Mouse (Mus musculus): ENCODE measurements around the gene Pdzk1. TPM values are rescaled to one million over a fixed set of nuclear protein-coding genes. Genes with fewer than 3 reads are reported as not detected.

The Pdzk1 gene
- under 1 TPM in 1 of 2 experiments, not detected in 1; 0.89 TPM for polyA plus RNA-seq (2017; shearing (Covaris generic))

DNA sequence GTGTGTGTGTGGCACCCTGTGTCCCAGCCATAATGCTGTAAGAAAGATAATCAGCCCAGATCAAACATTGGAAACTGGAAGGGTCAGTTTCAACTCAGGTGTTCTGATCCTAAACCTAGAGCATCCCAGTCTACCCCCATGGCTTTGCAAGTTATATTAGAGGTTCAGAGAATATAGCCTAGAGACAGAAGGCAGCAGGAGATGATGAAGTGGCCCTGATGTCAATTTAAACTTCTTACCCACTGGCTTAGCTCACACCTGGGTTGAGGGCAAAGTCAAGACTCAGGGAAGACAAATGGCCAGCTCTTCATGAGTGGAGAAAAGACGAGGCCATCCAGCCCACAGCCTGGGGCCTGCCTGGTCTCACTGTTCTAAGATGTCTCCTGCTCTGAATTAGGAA is at the start of gene Pdzk1, which contains the start of gene Cd160:
Pdzk1 (plus strand) TSS at position 301 of the 400 bp plus-strand sequence.
Cd160 (minus strand) TSS at position 368 of the 400 bp plus-strand sequence.
- no peak for ATAC-seq

DNA sequence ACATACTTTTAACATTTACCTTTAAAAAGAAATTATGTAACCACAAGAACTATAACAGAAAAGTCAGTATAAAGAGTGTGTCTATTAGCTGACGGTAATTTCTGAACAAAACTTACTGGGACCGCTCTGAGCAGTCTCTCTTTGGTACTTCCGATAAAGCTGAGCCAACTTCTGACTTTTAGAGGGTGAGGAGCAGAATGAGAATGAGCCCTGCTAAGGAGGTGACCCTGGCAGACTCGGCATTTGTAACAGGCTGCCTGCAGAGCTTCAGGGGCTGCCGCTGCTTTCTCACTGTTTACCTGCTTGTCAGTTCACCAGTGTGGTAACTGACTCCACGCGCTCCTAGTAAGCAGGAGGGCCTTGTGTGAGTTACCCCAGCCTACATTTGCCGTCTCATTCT is 46.8 kb upstream of the Pdzk1 start:
- ATAC-seq: no peak

DNA sequence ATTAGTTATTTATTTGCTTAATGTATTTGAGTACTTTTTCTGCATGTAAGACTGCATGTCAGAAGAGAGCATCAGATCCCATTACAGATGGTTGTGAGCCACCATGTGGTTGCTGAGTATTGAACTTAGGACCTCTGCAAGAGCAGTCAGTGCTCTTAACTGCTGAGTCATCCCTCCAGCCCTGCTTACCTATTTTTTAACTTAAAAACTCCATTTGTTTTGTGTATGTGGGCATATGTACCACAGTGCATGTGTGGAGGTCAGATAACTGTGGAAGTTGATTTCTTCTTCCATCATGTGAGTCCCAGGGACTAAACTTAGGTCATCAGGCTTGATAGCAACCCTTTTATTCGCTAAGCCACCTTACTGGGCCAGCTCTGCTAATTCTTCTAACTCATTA is 41.3 kb upstream of the Pdzk1 start:
- ATAC-seq: no peak

DNA sequence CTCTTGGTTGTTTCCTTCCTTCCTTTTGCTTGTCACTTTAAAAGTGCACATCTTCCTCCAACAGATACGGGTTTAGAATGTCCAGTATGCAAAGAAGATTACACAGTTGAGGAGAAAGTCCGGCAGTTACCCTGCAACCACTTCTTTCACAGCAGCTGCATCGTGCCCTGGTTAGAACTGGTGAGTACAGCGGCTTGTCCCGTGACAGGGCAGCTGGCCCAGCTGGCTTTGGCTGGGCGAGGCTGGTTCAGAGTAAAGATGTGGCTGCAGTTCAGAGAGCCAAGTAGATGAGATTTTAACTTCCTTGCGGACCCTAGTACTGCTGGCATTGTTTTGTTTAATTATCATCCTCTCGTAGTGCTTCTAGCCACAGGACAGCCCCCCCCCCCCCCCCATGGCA is 40.6 kb upstream of the Pdzk1 start:
- ATAC-seq: no peak

DNA sequence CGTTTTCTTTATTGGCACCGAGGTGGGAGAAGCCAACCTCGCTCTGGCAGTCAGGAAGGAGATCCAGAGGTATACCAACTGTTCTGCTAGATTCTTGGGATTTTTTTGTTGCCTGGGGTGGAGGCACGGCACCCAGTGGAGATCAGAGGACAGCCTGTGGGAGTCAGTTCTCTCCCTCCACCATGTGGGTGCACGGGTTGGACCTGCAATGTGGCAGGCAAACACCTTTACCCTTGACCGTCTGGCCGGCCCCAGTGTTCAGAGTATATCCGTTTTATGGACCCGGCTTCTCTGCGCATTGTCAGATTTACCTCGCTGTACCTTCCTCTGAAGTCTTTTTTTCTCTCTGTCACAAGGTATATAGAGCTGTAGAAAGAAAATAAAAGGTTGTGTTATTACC is 28.8 kb upstream of the Pdzk1 start:
- ATAC-seq: no peak

DNA sequence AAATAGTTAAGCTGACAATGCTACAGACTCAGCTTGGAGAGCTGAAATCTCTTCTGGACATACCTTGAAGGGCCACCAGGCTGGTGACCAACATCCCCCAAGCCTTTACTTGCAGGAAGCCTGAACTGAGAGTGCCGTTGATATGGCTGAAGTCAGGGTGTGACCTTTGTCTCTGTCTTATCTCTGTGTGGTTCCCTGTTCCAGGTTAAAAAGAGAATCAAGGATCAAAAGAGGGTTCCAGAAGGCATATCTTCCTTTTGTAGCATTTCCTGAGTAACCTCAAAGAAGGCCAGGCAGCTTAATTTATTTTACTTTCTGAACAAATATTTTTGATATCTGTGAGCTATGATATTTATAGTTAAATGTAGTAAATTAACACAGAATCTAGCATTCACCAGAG is 26.9 kb upstream of the Pdzk1 start:
- no peak for ATAC-seq

DNA sequence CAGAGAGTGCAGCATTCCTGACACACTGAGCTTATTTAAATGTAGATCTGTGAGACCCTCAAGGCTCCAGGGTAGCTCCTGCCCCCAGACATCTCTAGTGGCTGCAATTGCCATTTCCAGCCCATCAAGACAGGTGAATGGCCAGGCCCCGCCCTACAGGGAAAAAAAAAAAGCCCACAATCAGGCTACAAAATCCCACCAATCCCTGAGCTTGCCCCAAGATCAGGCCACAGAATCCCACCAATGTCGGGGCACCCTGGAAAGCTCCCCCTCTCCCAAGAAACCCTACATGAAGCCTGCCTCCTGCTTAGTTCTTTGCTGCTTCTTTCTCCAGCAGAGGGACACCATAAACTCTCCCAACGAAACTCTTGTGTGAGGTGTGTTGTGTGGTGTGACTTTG is 20.9 kb upstream of the Pdzk1 start:
- ATAC-seq: no peak

DNA sequence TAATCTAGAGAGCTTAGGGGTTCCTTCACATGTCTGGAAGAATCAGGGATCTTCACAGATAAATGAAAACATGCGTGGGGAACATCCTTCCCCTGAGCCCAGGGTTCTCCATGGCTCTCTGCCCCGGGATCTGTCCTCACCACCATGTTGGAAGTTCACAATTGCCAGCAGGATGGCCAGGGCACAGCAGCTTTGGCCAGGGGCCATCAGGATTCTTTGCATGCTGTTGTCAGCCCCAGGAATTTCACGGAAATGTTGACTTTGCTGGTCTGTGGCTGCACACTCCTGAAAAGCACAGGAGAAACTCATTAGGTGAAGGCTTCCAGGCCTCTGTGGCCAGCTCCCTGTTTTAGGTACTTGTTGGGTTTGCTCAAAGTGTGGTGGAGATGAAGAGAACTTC is 20.4 kb upstream of the Pdzk1 start:
- ATAC-seq: no peak

DNA sequence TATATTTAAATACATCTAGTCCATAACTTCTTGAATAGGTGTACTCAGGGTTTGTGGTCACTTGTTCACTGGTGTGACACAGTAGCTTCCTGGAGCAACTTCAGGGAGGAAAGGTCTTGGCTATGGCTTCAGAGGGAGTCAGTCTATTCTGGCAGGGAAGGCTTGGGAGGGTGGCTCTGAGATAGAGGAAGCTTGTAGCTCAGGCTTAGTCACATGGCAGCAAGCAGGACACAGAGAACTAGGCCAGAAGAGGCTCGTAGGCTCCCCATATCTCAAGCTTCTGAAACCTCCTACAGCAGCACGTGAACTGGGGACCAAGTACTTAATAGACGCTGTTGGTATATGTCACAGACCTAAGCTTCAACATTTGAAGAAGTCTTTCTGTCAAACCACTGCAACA is 17.9 kb upstream of the Pdzk1 start:
- ATAC-seq: no peak

DNA sequence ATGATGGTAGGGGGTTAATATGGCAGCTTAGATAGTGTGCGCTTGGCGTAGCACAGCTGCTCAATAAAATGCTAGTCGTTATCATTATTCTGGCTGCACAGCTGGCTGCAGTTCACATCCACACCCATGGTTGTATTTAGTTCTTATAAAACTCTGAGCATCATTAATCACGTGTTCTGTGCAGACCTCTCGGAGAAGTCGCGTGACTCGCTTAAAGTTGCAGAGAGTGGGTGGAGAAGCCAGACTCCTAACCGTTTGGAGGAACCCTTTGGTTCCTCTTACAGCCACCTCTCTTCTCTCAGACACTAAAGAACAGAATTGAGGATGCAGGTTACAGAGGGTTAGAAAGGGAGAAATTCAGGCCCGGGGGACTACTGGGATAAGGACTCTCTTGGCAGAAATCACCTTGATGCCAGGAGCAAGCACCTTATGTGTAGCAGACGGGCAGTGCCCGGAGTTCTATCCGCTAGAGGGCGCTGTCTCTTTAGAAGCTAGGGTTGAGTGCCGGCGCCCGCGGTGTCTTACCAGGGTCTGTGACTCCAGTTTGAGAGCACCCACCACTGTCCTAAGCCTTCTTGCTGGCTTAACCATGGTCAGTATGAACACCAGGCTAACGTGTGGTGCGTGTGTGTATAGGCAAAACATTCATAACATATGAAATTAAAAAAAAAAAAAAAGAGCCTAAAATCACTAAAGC is 16.5 kb upstream of the Pdzk1 start:
- ATAC-seq: peak; percentile 80

DNA sequence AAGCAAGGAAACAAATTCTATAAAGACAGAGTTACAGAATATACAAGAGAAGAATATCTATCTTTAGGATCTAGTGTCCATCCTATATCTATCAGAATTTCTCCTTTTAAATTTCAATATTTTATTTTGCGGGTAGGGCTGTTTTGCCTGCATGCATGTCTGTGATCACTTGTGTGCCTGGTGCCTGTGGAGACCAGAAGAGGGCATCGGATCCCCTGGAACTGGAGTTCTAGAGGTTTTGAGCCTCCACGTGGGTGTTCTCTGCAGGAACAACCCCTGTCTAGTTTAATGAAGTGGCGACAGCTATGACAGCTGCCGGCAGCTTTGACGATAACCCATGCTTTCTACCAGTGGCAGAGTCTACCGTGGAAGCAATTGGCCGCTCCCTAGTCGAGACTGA is 16.0 kb upstream of the Pdzk1 start:
- ATAC-seq: peak; percentile 50

DNA sequence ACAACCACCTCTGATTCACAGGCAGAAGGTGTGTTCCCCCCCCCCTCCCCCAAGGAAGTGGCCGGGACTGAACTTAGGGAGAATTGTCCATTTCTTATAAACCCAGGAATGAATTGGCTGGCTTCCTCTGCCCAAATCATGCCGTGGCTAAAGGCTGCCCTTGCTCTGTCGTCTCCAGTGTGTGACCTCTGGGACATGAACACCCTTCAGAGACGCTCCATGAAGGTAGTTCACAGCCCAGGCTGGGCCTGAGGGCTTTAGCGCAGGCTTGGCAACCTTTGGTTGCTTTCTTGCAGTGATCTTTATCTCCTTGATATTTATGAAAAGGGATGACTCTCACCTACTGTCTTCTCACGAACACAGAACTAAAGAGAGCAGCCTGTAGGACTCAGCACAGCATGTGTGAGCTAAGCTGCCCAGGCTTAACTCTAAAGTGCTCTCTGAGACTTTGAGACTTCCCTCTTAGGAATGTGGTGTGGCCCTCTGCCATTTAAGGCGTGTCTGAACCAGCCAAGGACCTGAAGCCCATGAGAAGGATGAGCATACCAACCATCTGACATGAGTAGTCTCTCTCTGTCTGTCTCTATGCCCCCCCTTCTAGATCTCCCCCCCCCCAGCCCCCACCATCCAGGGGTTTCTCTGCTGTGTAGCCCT is 15.4 kb upstream of the Pdzk1 start:
- ATAC-seq: no peak

DNA sequence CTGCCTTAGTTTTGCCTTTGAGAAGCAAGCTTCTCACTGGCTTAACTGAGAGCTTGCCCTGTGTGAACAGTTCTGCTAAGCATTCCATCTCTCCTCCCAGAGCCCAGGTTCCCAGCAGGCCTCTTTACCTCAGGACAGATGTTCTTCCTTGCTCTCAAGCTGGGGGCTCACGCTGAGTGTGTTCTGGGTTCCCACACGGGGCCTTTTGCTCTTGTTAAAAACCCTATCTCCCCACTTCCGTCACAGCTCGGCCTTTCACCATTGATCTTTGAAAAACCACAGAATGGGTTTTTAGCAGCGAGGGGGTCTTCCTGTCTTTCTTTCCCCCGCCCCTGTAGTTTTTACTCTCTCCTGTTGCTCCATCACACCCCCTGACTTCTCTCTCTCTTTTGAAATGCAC is 14.7 kb upstream of the Pdzk1 start:
- peak; percentile 53 for ATAC-seq

DNA sequence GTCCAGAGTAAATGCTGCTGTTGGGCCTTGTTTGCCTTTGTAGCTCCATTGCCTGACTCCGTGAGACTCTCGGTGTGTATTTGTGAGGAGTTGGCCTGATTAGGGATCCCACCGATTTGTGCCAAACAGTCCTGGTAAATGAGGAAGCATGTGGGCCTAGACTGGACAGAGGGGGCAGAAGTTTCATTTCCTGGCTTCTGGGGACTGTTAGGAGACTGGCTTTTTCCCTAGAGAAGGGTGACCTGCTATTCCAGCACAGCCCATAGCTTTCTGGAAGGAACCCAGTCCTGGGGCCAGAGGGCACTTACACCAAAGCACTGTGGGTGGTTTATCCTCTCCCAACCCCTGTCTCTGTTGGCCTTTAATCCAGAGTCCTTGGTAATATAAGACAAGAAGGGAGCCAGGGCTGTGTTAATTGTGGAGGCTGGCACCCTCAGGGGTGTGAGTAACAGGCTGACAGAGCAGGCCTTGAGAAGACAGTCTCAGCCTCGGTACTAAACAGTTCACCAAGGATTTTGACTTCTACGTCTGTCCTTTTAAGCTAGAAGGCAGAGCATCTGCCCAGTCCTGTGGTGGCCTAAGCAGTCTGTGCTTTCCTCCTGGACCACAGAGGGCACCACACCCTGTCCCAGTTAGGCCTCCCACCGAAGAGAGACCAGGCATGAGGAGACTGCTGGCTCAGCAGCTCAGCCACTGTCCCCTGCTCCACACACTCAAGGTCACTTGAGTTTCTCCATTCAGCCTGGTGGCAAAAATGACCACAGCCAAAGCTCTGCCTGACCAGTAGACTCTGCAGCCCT is 8.8 kb upstream of the Pdzk1 start:
- ATAC-seq: no peak

DNA sequence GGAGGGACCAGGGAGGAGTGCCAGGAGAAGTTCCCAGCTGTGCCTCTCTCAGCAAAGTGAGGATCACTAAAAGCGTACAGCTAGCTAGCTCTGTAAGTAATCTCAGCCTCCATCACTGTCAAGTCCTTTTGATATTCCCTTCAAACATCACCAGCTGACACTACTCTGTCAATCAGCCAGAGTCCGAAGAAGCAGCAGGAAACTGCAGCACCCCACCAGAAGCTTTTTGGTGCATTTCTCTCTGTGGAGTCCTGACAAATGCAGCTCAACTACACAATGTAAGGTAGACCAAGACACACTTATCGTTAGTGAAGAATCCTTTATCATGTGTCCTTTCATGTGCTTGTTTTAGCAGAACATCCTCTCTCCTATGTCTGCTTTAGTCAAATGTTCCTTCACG is 7.5 kb upstream of the Pdzk1 start:
- no peak for ATAC-seq

DNA sequence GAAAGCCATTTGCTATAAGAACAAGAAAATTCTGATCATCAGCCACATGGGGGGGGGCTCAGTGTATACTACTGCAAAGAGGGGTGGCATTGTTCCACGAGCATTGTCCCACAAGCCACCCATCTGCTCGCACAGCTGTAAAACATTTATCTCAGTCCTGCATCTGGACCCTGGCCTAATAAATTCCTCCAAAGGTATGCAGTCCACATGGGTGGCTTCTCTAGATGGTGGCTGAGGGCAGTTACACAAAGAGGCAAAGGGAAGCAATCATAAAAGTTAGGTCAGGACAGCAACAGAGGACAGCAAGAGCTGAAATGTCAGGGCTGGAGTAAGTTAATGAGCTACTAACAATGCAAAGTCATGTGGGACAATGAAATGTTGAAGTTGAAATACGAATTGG is 5.4 kb upstream of the Pdzk1 start:
- ATAC-seq: no peak

DNA sequence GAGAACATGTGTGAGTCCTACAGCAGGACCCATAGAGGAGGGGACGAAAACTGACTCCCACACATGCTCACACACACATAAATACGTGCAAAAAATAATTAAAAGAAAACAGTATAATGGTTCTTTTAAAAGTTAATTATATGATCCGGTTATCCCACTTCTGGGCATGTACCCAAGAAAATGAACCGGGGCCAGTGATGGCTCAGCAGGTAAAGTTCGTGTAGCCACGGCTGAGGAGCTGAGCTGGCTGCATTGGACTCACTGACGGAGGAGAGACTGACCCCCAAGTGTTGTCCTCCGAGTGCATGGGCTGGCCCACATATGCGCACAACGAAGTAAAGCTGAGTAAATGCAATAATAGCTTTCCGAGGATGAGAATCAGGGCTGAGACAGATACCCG is 4.5 kb upstream of the Pdzk1 start:
- no peak for ATAC-seq

DNA sequence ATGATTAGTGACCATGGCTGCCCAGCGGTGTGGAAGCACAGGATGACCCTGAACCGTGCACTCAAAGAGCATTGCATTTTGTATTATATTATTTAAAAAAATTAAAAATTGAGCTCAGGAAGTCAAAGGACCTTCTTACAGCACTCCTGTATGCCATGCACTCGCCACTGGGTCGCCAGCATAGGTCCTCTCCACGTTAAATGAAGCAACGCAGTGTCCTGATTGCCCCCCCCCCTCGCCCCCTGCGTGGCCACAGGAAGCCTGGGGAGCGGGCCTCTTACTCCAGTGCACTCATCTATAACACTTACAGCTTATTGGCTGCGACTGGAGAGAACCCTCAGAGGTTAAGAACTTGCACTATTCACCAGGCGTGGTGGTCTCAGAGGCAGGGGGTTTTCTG is 3.8 kb upstream of the Pdzk1 start:
- ATAC-seq: no peak

DNA sequence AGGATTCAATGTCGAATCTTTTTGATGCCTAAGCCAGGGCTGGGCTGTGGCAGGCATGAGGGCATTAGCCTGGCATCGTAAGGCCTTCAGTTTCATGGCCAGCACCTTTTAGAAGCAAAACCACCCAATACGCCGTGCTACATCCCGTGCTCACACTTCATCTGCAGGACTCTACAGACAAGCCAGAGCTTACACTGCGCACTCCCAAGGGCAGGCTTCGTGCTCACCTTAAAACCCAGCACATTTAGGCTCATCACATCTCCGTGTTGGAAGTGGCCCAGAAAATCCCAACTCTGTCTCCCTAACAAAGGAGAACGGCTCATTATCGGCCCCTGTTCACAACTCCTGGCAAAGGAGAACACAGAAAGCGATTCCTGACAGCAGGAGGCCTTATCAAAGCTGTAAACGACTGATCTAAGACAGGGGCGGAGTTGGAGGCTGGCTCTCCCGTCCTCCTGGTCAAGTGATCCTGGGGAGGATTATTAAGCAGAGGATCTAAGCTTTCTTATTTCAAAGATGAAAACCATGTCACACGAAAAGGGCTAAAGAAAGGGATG is 698 bp upstream of the Pdzk1 start:
- no peak for ATAC-seq

DNA sequence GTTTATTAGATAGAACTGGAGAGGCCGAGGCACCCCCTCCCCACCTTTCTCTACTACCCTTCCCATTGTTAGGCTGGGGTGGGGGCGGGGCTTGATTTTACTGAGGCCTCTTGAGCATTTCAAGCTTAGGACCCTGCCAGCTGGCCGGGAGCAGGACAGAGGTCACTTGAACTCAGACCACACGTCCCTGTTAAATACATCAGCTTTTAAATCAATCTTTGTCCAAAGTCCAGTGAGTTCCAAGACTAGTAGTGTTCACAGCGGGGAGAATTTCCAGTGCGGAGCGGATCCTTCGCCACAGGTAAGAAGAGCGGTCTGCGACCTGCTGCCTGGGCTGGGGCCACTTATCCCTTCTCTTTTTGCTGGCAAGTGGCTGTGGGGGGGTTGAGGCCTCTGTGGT is 772 bp downstream of the Pdzk1 start:
- ATAC-seq: no peak

DNA sequence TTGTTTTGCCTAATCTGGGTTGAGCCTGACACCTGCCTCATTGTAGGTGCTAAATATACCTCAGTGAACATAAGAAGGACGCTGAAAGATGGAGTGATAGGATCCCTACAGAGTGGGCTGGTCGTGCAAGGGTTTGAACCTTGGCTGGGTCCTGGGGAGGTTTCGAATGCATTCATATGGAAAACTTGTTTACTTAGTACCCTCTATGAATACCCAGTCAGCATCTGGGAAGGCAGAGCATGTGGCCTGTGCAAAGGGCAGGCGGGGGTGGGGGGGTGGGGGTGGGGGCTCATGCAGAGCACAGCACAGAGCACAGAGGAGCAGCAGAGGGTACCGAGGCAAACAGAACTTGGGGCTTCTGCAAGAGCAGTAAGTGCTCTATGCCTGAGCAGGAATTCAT is 3.8 kb downstream of the Pdzk1 start:
- no peak for ATAC-seq

DNA sequence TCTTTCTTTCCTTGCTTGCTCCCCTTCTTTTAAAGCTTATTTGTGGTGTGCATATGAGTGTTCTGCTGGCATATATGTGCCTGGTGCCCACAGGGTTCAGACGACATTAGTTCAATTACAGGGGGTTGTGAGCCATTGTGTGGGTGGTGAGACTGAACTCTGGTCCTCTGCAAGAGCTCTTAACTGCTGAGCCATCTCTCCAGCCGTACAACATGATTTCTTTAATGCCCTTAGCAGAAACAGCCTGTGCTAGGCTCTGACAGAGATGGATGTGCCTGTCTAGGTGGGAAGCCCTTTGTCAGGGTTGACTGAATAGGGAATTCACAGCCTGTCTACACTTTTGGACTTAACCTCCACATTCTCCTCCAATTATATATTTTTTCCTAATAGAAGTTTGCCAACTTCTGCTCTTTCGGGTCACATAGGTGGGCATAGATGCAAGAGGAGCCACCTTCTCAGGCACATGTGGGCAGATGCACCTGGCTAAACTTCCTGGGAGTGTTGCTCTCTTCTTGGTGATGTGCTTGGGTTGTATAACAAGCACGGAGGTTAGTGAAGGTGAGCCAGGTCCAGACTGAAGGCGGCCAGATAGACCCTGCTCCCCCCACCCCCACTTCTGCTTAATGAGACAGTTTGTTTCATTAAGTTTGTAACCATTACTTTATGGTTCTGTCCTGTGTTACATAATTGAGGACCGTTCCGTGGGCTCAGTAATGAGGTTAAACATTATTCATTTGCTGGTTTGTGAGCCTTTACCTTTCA is 5.7 kb downstream of the Pdzk1 start:
- no peak for ATAC-seq

DNA sequence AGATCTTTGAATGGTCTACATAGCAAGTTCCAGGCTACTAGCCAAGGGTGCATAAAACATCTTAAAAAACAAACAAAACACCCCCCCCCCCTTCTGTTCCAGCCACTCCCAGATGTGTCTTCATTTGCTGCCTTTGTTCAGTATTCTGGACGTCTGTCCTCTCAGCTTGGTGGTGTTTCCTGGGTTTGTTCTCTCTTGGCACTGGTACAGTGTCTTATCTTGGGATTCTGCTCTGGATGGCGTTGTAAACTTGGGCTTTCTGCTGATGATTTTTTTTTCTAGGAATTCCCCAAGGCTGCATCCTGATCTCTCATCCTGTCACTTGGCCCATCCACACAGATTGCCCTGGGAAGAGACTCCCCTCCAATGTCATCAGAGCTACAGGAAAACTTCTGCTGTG is 7.3 kb downstream of the Pdzk1 start:
- ATAC-seq: no peak

Measured in activated CD4-positive, CD25-positive, alpha-beta regulatory T cell, adult 4 months (primary cell).